Mouse (Mus musculus) adrenal gland (tissue): ENCODE results near the gene Cdk5r1.

Experiments
- intact Hi-C: fragments of 180-260 bp; cut with DNase I; formaldehyde crosslinking; loops from one replicate; pipeline ENCODE4 v1.15.1; 2025

Gene Cdk5r1

DNA sequence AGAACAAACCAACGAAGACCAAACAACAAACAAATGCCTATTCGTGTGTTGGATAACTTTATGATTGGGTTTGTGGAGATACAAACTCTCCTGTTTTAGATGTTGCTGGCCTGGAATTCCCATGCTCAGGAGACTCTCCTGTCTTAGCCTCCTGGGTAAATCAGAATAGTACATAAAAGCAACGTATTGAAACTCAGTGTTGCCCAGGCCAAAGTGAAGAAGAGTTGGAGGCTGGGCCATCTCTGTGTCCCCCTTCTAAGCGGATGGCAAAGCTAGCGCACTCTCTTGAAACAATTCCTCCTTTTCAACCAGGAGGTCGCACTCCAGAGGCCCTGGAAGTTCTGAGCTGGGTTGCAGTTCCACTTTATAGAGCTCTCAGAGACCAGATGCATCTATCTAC, 26.5 kb downstream of the Cdk5r1 start:
- intact Hi-C loops: no loop called here

DNA sequence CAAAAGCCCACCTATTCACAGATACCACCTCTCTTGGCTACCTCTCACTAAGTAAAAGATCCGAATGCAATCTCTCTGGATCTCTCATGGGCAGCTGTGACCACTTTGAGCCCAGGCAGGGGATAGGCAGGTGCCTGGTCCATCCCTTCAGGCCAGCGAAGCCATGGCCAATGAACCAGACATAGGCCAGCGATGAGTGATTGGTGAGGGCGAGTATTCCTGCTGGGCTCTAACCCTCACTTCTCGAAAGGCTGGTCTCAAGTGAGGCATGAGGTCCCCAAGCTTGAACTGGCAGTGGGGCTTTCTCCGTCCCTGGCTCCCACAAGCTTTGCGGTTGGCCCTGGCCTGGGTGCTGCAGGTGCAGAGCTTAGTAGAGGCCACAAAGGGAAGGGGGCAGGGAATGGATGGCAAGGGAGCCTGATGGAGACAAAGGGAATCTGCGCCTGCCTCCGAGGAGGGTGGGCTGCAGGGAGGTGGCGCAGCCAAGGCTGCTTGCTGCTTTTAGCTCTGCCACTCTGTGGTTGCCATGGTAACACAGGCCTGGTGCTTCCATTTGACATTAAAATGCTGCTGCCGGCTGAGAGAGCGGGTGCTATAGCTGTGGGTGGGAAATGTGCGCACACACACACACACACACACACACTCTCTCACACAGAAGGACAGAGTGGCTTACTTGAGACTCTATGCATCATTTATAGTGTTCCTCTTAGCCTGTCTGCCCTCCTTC, 27.1 kb downstream of the Cdk5r1 start:
- intact Hi-C loops: no loop called here

DNA sequence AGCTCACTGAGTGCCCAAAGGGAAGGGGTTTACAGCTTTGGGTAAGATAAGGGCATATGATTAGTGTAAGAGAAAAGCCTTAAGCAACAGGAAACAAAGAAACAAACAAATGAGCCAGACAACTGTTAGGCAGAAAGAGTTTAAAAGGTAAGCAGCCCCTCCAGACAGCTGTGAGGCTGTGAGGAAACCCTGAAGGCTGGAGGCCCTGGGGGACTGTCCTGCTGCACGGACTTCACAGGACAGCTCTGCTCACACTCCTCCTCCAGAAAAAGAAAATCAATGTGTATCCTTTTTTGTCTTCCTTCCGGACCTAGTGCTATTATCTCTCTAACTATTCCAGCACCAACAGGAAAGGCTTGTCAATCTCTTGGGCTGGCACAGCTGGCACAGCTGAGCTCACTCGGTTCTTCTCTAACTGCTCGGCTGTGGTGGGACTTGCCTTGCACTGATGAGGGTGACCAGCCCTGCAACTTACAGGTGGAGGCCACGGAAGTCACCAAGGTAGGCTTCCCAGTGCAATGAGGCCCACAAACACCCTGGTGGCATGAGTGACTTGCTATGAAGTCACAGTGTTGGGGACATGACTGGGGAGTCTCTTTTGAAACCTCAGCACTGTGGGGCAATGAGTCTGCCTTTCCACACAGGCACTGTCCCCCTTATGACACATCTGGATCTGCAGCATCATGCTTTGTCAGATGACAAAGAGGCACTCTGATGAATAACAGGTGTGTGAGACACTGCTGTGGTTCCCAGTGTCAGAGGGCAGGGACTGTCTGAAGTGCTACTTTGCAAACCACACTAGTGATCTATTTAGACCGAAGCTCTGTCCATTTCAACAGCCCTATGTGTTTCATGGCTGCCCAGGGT, 27.9 kb downstream of the Cdk5r1 start:
- intact Hi-C loops: no loop called here

DNA sequence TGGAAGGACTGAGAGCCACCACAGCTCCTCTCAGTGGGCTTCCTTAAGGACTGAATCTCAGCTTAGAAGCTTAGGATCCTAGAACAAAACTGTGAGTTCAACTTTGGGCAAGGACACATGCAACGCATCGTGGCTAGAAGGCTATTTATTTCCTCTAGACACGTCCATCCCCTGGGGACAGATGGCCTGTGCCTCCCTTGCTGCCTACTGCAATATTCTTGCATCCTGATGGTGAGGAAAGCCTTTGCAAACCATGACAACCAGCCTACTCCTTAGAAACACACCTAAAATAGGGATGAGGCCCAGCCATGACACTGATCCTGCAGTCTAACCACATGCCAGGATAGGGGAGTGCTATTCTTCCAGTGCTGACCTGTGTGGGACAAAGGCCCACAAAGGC, 28.8 kb downstream of the Cdk5r1 start:
- intact Hi-C loops: no loop called here

DNA sequence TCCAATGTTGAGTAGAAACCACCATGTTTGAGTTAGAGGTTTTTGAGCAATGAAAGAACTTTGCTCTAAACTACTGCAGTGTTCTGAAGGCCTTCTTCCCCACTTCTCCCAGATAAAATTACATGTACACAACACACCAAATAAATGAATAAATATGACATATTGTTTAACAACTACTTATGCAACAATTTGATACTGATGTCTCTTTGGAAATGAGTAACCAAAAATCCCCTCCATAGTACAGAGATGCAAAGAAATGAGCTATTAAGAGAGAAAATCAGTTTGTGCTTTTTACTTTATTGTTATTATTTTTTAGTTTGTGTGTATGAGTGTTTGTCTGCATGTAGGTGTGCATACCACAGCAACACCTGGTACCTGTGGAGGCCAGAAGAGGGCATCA, 29.7 kb downstream of the Cdk5r1 start:
- intact Hi-C loops: no loop called here

DNA sequence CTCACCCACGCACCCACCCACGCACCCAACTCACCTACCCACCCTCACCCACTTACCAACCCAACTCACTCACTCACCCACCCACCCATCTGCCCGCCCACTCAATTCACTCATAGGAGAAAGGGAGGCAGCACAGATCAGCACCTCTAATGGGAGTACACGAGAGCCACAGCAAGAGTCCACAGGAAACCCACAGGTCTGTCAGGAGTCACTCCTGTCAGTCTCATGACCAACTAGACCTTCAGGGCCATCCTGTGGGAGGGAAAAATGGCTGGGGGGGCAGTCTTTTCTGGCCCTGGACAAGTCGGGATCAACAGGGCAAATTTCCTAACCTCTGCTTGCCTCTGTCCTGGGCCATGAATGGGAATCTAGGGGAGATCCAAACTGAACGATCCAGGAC, 31.0 kb downstream of the Cdk5r1 start:
- intact Hi-C loops: no loop called here

DNA sequence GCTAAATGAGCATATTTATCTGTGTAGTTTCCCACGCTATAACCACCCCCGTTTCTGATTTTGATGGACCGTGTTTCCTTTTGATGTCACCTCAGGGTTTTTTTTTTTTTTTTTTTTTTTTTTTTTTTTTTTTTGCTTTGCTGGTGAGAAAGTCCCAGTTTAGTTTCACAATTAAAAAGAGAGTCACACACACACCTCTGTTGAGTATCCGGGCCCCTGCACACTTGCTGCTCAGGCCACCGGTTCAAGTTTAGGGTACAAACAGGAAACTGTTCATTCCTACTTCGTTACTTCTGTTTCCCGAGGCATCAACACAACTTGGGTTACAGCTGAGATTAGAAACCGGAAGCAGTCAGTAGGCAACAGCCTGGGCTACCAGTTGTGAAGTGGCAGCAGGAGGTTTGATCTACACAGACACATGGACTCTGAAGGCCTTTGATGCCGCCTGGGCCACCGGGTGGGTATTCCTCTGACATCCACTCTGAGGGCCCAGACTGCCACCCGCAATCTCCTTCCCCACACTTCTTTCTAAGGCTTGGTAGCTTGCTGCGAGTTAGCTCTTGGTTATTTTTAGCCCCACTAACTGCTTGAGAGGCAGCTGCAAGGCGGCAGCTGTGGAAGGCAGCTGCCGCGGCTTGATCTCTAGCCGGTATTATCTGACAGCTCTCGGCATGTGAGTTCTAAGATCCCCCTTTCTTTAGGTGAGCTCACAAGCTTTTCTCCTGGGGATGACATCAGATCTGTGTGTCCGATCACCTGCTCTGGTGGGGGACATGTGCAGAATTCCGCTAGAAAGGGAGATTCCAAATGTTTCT, 31.7 kb downstream of the Cdk5r1 start:
- intact Hi-C loops: no loop called here

DNA sequence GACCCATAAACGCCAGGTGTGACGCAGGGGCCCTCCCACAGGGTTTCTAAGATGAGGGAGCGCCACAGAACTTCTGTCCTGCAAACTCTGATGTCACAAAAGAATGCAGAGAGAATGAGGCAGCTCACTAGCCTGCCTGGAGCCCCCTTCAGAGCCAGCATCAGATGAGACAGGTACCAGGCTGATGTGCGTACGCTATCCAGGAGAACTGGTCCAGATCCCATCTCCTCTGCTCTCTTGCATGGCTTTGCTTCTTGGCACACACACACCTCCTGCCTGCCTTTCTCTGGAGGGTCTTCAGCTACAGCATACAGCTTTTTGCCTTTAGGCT, 32.3 kb downstream of the Cdk5r1 start:
- intact Hi-C loops: no loop called here

DNA sequence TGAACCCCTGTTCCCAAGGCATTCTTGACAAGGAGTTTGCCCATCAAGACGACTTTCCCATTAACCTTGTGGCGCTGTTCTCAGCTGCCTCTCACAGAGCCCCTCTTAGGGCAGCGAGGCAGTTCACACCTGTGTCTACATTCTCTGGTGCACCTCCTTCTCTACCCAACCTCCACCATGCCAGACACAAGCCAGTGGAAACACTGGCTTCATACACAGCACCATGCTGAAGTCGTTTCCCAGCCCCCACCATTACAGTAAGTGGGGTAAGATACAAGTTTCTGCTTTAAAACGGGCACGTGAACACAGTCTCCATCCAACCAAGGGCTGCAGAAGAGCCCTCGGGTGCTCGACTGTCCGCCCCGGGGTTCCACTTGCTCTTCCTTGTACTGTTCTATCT, 33.3 kb downstream of the Cdk5r1 start:
- intact Hi-C loops: no loop called here

DNA sequence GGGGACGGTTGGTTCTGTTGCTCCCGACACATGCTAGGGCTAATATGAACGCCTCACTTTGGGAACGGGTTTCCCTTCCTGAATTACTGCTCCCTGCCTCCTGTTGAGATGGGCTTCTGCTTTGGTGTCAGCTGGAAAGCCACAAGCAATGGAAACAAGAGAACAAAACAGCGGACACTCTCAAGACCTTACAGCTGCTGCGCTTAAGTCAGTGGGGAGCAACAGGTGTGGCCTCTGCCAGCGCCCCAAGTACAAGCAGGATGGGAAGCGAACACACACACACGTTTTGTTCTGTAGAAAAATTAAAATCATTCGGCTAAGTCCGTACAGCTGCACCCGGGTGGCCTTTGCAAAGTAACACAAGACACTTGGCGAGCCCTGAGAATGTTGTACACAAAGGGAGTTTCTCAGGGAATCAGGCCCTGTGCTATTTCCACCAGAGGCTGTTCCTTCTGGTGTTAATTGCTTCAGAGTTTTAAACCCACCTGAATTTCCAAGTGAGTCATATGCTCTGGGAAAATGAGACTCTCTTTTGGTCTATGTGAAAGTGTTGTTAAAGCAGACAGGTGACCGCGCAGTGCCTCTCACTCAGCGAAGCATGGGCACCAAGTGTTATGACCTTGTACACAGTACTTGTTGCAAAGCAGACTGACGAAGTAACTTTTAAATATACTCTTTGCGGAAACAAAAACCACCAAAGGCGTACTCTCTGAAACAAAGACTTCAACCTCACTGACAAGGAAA, 35.7 kb downstream of the Cdk5r1 start:
- intact Hi-C loops: no loop called here

DNA sequence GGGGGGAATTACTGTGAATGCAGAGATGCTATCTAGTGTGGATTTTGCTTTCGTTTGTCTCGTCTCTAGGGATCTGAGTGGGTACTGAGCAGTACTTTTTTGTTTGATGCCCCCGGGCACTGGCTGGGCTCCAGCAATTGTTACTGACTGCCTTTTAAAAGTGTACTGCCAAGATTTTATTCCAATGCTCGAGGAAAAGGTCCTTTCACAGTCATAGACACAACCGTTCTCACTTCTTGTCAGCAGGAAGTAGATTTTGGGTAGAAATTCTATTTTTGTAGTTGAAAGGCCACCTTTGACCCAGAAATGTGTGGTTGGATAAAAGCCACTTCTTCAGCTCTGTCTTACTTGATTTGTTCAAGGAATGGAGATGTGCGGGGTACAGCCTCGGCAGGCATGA, 37.0 kb downstream of the Cdk5r1 start:
- intact Hi-C loops: no loop called here

DNA sequence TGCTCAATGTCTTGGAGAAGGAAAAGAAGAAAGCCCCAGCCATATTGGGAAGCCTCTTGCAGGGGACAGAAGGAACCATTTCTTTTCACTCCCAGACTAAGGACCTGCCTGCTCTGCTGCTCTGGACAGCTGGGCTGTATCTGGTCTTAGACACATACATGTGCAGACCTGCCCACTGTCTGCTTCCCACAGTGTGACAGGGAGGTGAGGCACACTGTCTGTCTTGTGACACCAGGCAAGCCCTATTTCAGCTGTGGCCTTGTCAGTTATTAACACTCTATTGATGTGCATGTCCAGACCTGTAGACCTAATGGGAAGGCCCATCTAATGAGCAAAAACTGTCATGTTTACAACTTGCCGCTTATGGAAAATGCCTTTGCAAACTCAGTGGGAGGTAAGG, 38.5 kb downstream of the Cdk5r1 start:
- intact Hi-C loops: no loop called here

DNA sequence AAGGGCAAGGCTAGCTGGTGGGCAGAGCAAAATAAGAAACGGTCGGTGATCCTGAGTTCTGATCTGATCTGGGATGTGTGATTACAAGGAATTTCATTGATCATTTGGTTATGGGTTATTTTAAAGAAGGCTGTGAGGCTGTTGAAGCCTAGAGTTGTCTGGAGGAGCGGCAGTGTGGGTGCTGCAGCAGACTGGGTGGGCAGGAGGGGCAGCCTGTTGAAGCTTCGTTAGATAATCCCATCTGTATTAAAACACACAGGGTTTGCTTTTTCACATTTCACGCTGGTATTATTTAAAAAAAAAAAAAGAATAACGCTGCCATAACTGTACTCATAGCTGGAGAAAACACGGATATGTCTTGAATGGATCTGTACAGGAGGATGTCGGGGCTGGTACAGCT, 39.1 kb downstream of the Cdk5r1 start:
- intact Hi-C loops: no loop called here

DNA sequence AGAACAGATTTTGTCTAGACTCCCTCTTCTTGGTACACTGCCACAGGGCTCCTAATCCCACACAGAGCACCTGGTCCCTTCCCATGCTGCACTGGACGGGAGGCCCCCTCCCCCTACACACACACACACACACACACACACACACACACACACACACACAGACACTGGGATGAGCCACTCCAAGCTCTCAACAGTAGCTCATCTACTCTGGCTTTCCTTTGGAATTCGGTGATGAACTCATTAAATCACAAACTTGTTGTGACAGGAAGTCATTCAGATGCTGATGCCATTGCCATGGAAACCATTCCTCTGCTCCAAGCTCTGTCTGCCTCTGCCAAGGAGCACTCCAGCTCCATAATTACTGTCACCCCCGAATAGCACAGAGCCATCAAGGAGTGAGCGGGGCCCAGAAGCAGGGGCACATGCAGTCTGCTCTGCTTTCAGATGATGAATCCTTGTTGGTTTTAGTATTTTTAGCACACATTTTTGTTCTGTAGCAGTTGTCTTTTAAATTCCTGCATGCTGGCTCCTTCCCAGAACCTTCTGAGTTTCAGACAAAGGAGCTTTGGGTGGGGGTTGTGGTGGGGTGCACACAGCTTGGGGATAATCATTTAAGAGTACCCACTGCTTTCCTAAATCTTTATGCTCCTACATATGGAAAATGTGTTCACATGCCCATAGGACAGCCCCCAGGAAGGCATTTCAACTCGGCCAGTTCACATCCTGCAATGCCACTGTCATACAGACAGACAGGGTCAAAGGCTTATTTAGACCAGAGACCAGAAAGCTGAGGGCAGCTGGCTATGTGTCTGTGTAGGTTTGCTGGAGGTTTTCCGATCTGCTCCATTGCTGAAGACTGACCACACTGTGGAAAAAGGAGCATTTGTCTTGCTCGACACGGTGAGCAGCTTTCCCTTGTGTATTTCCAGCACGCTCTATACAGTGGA, 41.9 kb downstream of the Cdk5r1 start:
- intact Hi-C loops: no loop called here

DNA sequence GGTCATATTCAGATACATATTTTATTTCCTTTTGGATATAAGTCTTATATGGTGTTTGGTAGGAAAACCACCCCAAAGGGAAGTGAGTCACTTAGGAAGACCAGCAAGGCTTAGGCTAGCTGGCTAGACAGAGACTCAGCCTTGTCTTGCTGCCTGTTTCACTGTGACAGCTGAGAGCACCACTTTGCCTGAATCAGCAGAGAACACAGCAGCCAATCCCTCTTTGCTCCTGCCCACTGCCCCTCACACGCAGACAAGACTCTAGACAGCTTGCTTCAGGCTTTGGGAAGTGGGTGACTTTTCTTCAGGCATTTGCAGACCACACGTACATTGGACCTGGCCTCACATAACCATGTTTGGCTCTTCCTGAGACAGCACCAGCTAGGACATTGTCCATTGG, 44.3 kb downstream of the Cdk5r1 start:
- intact Hi-C loops: no loop called here

DNA sequence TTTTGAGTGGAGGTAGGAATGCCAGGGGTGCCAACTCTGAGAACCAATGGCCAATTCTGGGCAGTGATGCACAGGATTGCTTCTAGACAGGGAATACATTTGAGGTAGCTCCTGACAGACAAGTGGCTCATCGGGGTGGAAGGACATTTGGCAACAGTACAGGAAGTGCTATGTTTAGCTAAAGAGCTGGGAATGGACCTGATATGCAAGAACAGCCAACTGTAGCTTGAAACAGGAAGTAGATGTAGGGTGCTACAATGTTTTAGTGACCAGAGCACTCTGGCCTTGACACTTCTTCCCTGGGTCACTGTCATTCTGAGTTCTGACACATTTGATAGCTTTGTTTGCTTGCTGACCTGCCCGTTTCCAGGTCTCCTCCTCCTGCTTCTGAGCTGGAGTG, 46.0 kb downstream of the Cdk5r1 start:
- intact Hi-C loops: no loop called here

DNA sequence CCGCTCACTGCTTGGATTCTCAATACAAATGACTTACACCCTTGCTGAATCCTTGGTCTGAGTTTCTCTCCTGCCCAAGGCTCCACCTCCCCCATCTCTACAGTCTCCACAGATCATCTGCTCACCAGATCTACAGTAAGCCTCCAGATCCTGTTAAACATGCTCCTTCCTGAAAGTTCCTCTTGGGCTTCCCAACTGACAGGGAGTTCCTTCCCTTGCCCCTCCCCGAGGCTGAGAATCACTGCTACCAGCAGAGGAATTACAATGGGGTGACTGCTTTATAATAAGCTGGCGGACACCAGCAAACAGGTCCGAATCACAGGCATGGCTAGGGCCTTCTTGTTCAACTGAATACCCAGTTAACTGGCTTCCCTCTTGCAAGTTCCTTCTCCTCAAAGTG, 46.6 kb downstream of the Cdk5r1 start:
- intact Hi-C loops: no loop called here

DNA sequence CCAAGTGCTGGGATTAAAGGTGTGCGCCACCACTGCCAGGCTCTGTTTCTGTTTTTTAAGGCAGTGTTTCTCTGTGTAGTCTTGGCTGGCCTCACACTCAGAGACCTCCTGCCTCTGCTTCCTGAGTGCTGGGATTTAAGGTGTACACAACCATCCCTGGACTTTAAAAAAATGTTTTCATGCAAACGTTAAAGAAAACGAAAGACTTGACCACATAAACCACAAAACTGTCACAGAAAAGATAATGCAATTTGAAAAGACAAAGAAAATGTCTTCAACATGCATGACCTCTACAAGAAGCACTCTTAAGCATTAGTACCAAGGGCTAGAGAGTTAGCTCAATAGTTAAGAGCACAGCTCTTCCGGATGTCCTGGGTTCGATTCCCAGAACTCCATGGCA, 47.4 kb downstream of the Cdk5r1 start:
- intact Hi-C loops: no loop called here

DNA sequence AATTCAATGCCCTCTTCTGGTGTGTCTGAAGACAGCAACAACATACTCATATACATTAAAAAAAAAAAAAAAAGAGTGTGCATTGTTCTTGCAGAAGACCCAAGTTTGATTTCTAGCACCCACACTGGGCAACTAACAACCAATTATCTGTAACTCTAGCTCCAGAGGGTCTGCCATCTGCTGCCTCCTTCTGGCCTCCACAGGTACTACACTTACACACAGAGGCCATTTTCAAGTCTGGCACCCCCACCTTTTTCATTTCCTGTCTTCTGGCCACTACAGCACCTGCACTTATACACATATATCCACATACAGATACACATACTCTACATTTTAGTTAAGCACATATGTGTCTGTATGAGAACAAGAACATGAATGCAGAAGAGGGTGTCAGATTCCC, 50.9 kb downstream of the Cdk5r1 start:
- intact Hi-C loops: no loop called here

DNA sequence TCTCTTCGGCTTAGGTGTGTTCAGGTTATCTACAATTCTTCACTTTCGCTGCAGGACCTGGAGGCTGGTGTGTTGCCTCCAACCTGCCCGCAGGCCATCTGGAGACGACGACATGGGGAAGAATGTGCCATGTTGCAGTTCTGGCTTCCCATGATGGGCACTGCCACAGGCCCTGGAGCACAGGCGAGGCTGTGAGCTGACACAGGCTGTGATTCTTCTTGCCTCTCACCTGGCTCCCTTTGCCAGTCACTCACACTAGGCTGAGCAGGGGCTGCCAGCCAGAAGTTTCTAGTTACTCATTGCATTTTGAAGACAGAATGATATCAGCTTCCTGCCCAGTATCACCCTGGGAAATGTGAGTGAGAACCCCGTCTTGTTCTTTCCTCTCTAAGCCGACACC, 52.3 kb downstream of the Cdk5r1 start:
- intact Hi-C loops: no loop called here
